Mouse (Mus musculus): ENCODE data around the gene Vps26a.

- TF ChIP-seq CTCF (IDR thresholded peaks at IDR 0.05; ENCODE audit: low read depth, low read length) (no peak), POLR2A (IDR thresholded peaks at IDR 0.05; ENCODE audit: borderline replicate concordance, low read depth, low read length) (no peak)
These were observed 35.8 kb upstream of the Vps26a start for GRCm38 (mm10) chr10:62522346-62522950.

Data from bone marrow macrophage, adult 2 months (primary cell).